Mouse (Mus musculus) thymus, postnatal 4 days (tissue): ENCODE results near the gene Dcx.

ENCODE experiments used
- DNase-seq: peaks from one replicate; pipeline ENCODE4 v3.0.0; 2021

Gene Dcx

GRCm38 (mm10) chrX:143932958-143933357 lies at the start of gene Dcx:
TSS of gene Dcx (minus strand) at chrX:143933311.
- no peak for DNase-seq

- DNase-seq = no peak
Observed at GRCm38 (mm10) chrX:143966249-143966648, 33.1 kb upstream of the Dcx start.

GRCm38 (mm10) chrX:143933671-143934070 lies 560 bp upstream of the Dcx start:
- DNase-seq = no peak

GRCm38 (mm10) chrX:143932530-143932929 lies 581 bp downstream of the Dcx start:
- no peak for DNase-seq

GRCm38 (mm10) chrX:143931400-143932185 lies 1.5 kb downstream of the Dcx start:
- no peak for DNase-seq

GRCm38 (mm10) chrX:143922070-143922469 lies 11.0 kb downstream of the Dcx start:
- no peak for DNase-seq

- DNase-seq = no peak
Observed at GRCm38 (mm10) chrX:143906699-143907471, 26.2 kb downstream of the Dcx start.

GRCm38 (mm10) chrX:143904689-143905088 lies 28.4 kb downstream of the Dcx start:
- DNase-seq = peak; percentile 5

- no peak for DNase-seq
Observed at GRCm38 (mm10) chrX:143902300-143902699, 30.8 kb downstream of the Dcx start.

GRCm38 (mm10) chrX:143897363-143898285 lies 35.5 kb downstream of the Dcx start:
- no peak for DNase-seq

- DNase-seq = no peak
Observed at GRCm38 (mm10) chrX:143896936-143897335, 36.2 kb downstream of the Dcx start.

- DNase-seq = no peak
Observed at GRCm38 (mm10) chrX:143893180-143893579, 39.9 kb downstream of the Dcx start.

GRCm38 (mm10) chrX:143885765-143886164 lies 47.3 kb downstream of the Dcx start:
- no peak for DNase-seq

GRCm38 (mm10) chrX:143884953-143885352 lies 48.2 kb downstream of the Dcx start:
- DNase-seq = no peak

- no peak for DNase-seq
Observed at GRCm38 (mm10) chrX:143884299-143884698, 48.8 kb downstream of the Dcx start.

- DNase-seq = no peak
Observed at GRCm38 (mm10) chrX:143881806-143882468, 51.2 kb downstream of the Dcx start.

GRCm38 (mm10) chrX:143879631-143880030 lies 53.5 kb downstream of the Dcx start:
- no peak for DNase-seq

- DNase-seq = no peak
Observed at GRCm38 (mm10) chrX:143867129-143867664, 65.9 kb downstream of the Dcx start.

GRCm38 (mm10) chrX:143851351-143851750 lies 81.8 kb downstream of the Dcx start:
- DNase-seq = no peak

GRCm38 (mm10) chrX:143849969-143850368 lies 83.1 kb downstream of the Dcx start:
- no peak for DNase-seq

- DNase-seq = no peak
Observed at GRCm38 (mm10) chrX:143846637-143847036, 86.5 kb downstream of the Dcx start.

- no peak for DNase-seq
Observed at GRCm38 (mm10) chrX:143827212-143827611, 105.9 kb downstream of the Dcx start, which contains the start of gene Capn6. TSS of gene Capn6 (minus strand) at chrX:143827414.
